Mouse (Mus musculus) hindbrain, embryonic 16.5 days (tissue): ENCODE measurements around the gene Abca13. TPM values are rescaled to one million over a fixed set of nuclear protein-coding genes. Genes with fewer than 3 reads are reported as not detected.
"Not testable (repeated sequence)": the region's sequence is repeated elsewhere in the genome, so short reads cannot be mapped to it uniquely, and the experiment has no call there.

ENCODE experiments used
- ATAC-seq: fragments of 200-750 bp; cut with Nextera tagmentation; 2 replicates; pipeline ENCODE4 v1.8.0; 2017; ENCODE audit warnings: moderate TSS enrichment, moderate library complexity
- H3K27ac ChIP-seq: fragments of 300-500 bp; sonication (generic); 2 replicates; pipeline ENCODE4 v1.5.1; 2014; ENCODE audit warnings: low read depth, mild to moderate bottlenecking, control low read depth, low read length, moderate library complexity
- H3K27me3 ChIP-seq: fragments of 300-500 bp; sonication (generic); replicated peaks from 2 replicates; pipeline ENCODE4 v1.6.1; 2014; ENCODE audit warnings: low read length; ENCODE audit not compliant: control insufficient read depth, insufficient read depth
- H3K36me3 ChIP-seq: fragments of 300-500 bp; sonication (generic); 2 replicates; pipeline ENCODE4 v1.6.1; 2014; ENCODE audit warnings: mild to moderate bottlenecking, low read length, moderate library complexity, mixed read lengths; ENCODE audit not compliant: control insufficient read depth, insufficient read depth
- H3K4me1 ChIP-seq: fragments of 300-500 bp; sonication (generic); 2 replicates; pipeline ENCODE4 v1.6.1; 2014; ENCODE audit warnings: low read depth, low read length; ENCODE audit not compliant: control insufficient read depth, insufficient read depth
- H3K4me2 ChIP-seq: fragments of 300-500 bp; sonication (generic); 2 replicates; pipeline ENCODE4 v1.6.1; 2014; ENCODE audit warnings: mild to moderate bottlenecking, low read length, control low read depth, moderate library complexity
- H3K4me3 ChIP-seq: fragments of 300-500 bp; sonication (generic); 2 replicates; pipeline ENCODE4 v1.5.1; 2014; ENCODE audit warnings: mild to moderate bottlenecking, low read length, control low read depth, moderate library complexity
- H3K9ac ChIP-seq: fragments of 300-500 bp; sonication (generic); 2 replicates; pipeline ENCODE4 v1.6.1; 2014; ENCODE audit warnings: low read depth, mild to moderate bottlenecking, control low read depth, low read length, moderate library complexity
- H3K9me3 ChIP-seq: fragments of 300-500 bp; sonication (generic); 2 replicates; pipeline ENCODE4 v1.6.1; 2014; ENCODE audit warnings: mild to moderate bottlenecking, low read length, moderate library complexity; ENCODE audit not compliant: control insufficient read depth
- WGBS: fragments of 180-500 bp; shearing (Covaris S2); extraction: QIAGEN DNeasy Blood & Tissue Kit; methylation state at CpG from one replicate; pipeline ENCODE4 v1.1.7; 2014; 5-methylcytosine and 5-hydroxymethylcytosine counted together
- polyA plus RNA-seq: library from polyadenylated mRNA; unstranded; fragments of >200 nt; fragmentation: Nextera tagmentation; extraction: Ambion mirVana; gene quantifications from 2 replicates; pipeline ENCODE4 v1.2.1, GENCODE M21; 2015

Abca13 gene
- 0.01 and 0.02 TPM in 2 replicates for polyA plus RNA-seq

GRCm38 (mm10) chr11:9191555-9192131 is at the start of gene Abca13:
Gene Abca13 (plus strand): TSS chr11:9191942.
- H3K27ac ChIP-seq: no peak within 1 kb of the TSS
- 49% methylated on average over 12 of the region's 12 CpGs for WGBS
- no peaks in the 10 kb centered on the region for H3K27me3 ChIP-seq
- no peak for ATAC-seq
- H3K4me1 ChIP-seq: no peaks in the 10 kb centered on the region
- no peak within 1 kb of the TSS for H3K4me2 ChIP-seq
- H3K9me3 ChIP-seq: no peaks in the 10 kb centered on the region
- H3K9ac ChIP-seq: no peak within 1 kb of the TSS
- no peak within 1 kb of the TSS for H3K4me3 ChIP-seq
- no peaks in the 10 kb centered on the region for H3K36me3 ChIP-seq

- no peak for ATAC-seq
- no peak overlapping the region for H3K4me3 ChIP-seq
- no peaks in the 10 kb centered on the region for H3K4me1 ChIP-seq
- no peaks in the 10 kb centered on the region; the same call in 1 of the 2 replicates for H3K27me3 ChIP-seq
- no peaks in the 10 kb centered on the region for H3K36me3 ChIP-seq
- no peaks in the 10 kb centered on the region for H3K9me3 ChIP-seq
- 87% methylated on average over 2 of the region's 2 CpGs for WGBS
- no peak overlapping the region for H3K9ac ChIP-seq
- H3K27ac ChIP-seq: no peak overlapping the region
- H3K4me2 ChIP-seq: no peak overlapping the region
Measured at GRCm38 (mm10) chr11:9145113-9145512, 46.6 kb upstream of the Abca13 start.

DNA sequence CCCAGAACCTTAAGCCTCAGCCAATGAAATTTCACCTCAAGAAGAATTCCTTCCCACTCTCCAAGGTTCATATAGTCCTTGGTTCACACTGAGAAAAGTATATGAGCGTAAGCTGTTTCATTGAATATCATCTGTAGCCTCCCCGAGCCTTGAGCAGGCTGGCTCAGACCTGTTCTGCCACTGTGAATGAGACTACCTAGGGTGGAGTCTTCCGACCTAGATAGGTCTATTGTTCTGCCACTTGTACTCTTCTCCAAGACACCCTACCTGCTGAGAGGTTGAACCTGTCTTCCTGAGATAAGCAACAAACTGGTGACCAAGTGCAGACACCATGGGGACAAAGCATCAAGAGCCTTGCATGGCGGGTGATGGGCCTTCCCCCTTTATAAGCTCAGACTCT is 45.6 kb upstream of the Abca13 start:
- Histone ChIP-seq H3K4me1 (no peaks in the 10 kb centered on the region), H3K27me3 (no peaks in the 10 kb centered on the region), H3K4me2 (no peak overlapping the region), H3K9ac (no peak overlapping the region), H3K9me3 (no peaks in the 10 kb centered on the region), H3K4me3 (no peak overlapping the region), H3K36me3 (no peaks in the 10 kb centered on the region), H3K27ac (no peak overlapping the region)
- 92% methylated on average over 4 of the region's 4 CpGs for WGBS
- ATAC-seq: no peak

- 90% methylated on average over 1 of the region's 1 CpGs for WGBS
Measured at GRCm38 (mm10) chr11:9146683-9147082, 45.1 kb upstream of the Abca13 start.

DNA sequence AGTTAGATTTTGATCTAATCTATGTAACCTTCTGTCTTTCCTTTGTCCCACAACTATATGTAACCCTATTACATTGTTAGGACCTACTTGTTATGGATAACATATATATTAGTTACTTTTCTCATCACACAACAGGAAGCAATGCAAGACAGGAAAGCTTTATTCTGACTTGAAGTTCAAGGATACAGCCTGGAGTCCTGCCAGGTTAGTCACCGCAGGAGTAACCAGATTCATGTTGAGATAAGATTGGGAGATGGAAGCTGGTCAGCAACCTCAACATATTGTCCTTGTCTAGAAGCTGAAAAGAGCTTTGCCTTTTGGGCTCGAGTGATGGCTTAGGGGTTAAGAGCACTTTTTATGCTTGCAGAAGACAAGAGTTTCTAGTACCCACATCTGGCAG is 43.5 kb upstream of the Abca13 start:
- no peaks in the 10 kb centered on the region for H3K9me3 ChIP-seq
- H3K27me3 ChIP-seq: no peaks in the 10 kb centered on the region
- H3K36me3 ChIP-seq: no peaks in the 10 kb centered on the region
- H3K4me1 ChIP-seq: no peaks in the 10 kb centered on the region
- no peak overlapping the region for H3K4me2 ChIP-seq
- no peak overlapping the region for H3K4me3 ChIP-seq
- ATAC-seq: no peak
- H3K9ac ChIP-seq: no peak overlapping the region
- WGBS: 80% methylated on average over 2 of the region's 2 CpGs
- H3K27ac ChIP-seq: no peak overlapping the region

More at GRCm38 (mm10) chr11:9146683-9147082, 45.1 kb upstream of the Abca13 start:
- Histone ChIP-seq H3K4me2 (no peak overlapping the region), H3K4me3 (no peak overlapping the region), H3K9ac (no peak overlapping the region), H3K36me3 (no peaks in the 10 kb centered on the region), H3K4me1 (no peaks in the 10 kb centered on the region), H3K9me3 (no peaks in the 10 kb centered on the region), H3K27me3 (no peaks in the 10 kb centered on the region), H3K27ac (no peak overlapping the region)
- no peak for ATAC-seq

DNA sequence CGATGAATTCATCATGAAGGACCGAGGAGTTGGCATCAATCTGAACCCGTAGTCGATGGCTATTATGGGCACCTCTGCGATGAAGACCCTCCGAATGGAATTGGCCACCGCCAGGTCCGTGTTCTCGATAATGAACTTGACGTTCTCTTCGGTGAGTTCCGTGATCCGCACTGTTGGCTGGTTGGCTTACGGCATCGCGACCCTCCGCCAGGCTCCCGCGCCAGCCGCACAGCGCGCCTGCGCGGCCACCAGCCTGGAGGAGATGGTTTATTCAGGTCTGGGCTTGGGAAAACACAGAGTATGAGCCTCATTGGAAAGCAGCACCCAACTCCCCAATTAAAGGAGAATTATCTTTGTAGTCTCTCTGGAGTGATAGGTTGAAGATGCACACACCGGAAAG is 41.3 kb upstream of the Abca13 start:
- H3K27me3 ChIP-seq, ATAC-seq, H3K4me2 ChIP-seq, H3K4me3 ChIP-seq, H3K9ac ChIP-seq, H3K9me3 ChIP-seq, H3K36me3 ChIP-seq, H3K27ac ChIP-seq, H3K4me1 ChIP-seq: not testable (repeated sequence)
- 83% methylated on average over 25 of the region's 25 CpGs for WGBS

- Histone ChIP-seq H3K27me3 (no peaks in the 10 kb centered on the region), H3K4me1 (no peaks in the 10 kb centered on the region), H3K36me3 (no peaks in the 10 kb centered on the region), H3K4me2 (no peak overlapping the region), H3K4me3 (no peak overlapping the region), H3K9me3 (no peaks in the 10 kb centered on the region), H3K27ac (no peak overlapping the region), H3K9ac (no peak overlapping the region)
- whole genome bisulfite sequencing: 70% methylated on average over 3 of the region's 3 CpGs
- no peak for ATAC-seq
Measured at GRCm38 (mm10) chr11:9159953-9160352, 31.8 kb upstream of the Abca13 start.

DNA sequence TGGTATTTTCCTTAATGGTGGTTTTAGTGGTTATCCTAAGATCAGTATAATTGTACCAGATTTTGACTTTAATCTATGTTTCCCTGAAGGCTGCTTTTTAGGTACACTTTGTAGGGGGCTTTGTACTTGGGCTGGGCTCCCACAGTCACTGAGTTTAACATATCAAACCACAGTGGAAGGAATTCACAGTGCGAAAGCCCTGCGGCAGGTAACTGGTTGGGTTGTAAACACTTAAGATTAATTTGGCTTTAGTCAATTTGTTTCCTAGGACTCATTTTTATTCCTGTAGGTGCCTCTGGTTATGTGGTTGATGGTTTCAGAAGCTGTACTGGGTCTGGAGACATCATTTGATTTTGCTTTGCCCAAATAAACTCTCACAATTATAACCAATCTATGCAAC is 24.4 kb upstream of the Abca13 start:
- Histone ChIP-seq H3K4me2 (no peak overlapping the region), H3K9ac (no peak overlapping the region), H3K27me3 (no peaks in the 10 kb centered on the region), H3K4me1 (no peaks in the 10 kb centered on the region), H3K27ac (no peak overlapping the region), H3K36me3 (no peaks in the 10 kb centered on the region), H3K4me3 (no peak overlapping the region), H3K9me3 (no peaks in the 10 kb centered on the region)
- ATAC-seq: no peak
- 93% methylated on average over 2 of the region's 2 CpGs for WGBS

DNA sequence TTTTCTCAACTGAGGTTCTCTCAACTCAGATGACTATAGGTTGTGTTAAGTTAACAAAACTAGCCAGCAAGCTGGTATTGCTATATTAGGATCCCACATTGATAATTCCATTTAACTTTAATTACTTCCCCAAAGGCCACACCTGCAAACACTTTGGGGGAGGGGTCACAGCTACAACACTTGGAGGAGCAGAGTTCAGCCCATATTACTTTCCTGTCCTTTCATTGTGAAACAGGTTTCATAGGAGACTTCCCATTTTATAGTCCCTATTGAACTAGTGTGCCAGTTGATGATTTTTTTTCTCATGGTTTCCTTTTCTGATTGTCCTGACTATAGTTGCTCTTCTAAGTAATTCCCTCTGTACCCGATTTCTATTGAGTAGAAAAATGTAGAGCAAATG is 10.3 kb upstream of the Abca13 start:
- Histone ChIP-seq H3K4me2 (no peak overlapping the region), H3K9ac (no peak overlapping the region), H3K27me3 (no peaks in the 10 kb centered on the region), H3K27ac (no peak overlapping the region), H3K4me1 (no peaks in the 10 kb centered on the region), H3K9me3 (no peaks in the 10 kb centered on the region), H3K36me3 (no peaks in the 10 kb centered on the region), H3K4me3 (no peak overlapping the region)
- ATAC-seq: no peak
- 97% methylated on average over 1 of the region's 1 CpGs for WGBS

- not testable (repeated sequence) for ATAC-seq, H3K36me3 ChIP-seq, H3K9me3 ChIP-seq, H3K27ac ChIP-seq, H3K27me3 ChIP-seq, H3K4me1 ChIP-seq, H3K9ac ChIP-seq, H3K4me3 ChIP-seq, H3K4me2 ChIP-seq
Measured at GRCm38 (mm10) chr11:9189471-9189870, 2.3 kb upstream of the Abca13 start.
